ENCODE assay signal across 34 mouse cellular contexts in the genomic region with DNA sequence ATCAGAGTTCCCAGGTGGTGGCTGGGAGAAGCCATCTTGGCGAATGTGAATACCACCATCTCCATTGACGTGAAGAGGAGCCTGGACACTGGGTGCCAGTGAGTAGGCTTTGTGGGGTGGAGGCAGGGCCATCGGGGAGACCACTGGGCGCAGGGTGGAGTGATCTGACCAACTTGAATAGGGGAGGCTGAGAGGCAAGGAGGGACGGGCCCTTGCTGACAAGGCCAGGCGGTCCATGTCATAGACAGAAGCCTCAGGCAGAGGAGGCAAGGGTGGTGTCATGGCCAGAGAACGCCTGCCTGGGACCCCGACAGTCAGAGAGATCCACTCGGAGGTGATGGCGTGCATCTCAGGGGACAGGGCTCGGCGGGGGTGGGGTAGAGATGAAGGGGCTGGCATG.
"Had no signal": no experiment of that assay in that cellular context is flagged by ENCODE, and none has a peak within 500 bp of the region (broad histone marks: within the 10 kb centered on the region; RNA-seq: fewer than 3 reads in every experiment).

No protein-coding gene starts in this region.

- H3K9me3 ChIP-seq: heart, embryonic 10.5 days; heart, embryonic 12.5 days; heart, embryonic 13.5 days; heart, embryonic 15.5 days; hindbrain, embryonic 10.5 days; hindbrain, embryonic 12.5 days; hindbrain, embryonic 13.5 days; hindbrain, embryonic 15.5 days; intestine, embryonic 15.5 days; kidney, embryonic 15.5 days had no signal

- H3K4me3 ChIP-seq: heart, embryonic 10.5 days; heart, embryonic 12.5 days; heart, embryonic 13.5 days; heart, embryonic 15.5 days; hindbrain, embryonic 10.5 days; hindbrain, embryonic 12.5 days; hindbrain, embryonic 13.5 days; hindbrain, embryonic 15.5 days; intestine, embryonic 15.5 days; kidney, embryonic 15.5 days; layer of hippocampus, adult 2 months; left cerebral cortex, adult 2 months had no signal

- ATAC-seq: hindbrain, embryonic 16.5 days; hindbrain, postnatal 0 days; inflammation-experienced regulatory T-cells, adult 6 months; intestine, embryonic 15.5 days; intestine, embryonic 16.5 days; intestine, postnatal 0 days had no signal

- H3K36me3 ChIP-seq: intestine, embryonic 15.5 days had no signal

- H3K27me3 ChIP-seq: heart, embryonic 12.5 days; heart, embryonic 13.5 days; heart, embryonic 15.5 days; hindbrain, embryonic 12.5 days; hindbrain, embryonic 13.5 days; hindbrain, embryonic 15.5 days; intestine, embryonic 15.5 days; kidney, embryonic 15.5 days had no signal

- H3K4me1 ChIP-seq: hindbrain, embryonic 12.5 days; hindbrain, embryonic 13.5 days; hindbrain, embryonic 15.5 days had no signal

- DNase-seq: heart, postnatal 10 days; heart, postnatal 36 days; heart, postnatal 4 days; kidney, adult 11 months; kidney, adult 18-20 months; kidney, adult 2 months; kidney, adult 8-10 months; kidney, adult 9 months; kidney, postnatal 10 days; kidney, postnatal 14 days; kidney, postnatal 25 days; kidney, postnatal 36 days; kidney, postnatal 4 days; layer of hippocampus, adult 9-11 months; layer of hippocampus, postnatal 36 days had no signal

- H3K27ac ChIP-seq: heart, embryonic 10.5 days; heart, embryonic 13.5 days; heart, embryonic 15.5 days; hindbrain, embryonic 10.5 days; hindbrain, embryonic 12.5 days; hindbrain, embryonic 13.5 days; hindbrain, embryonic 14.5 days; hindbrain, embryonic 15.5 days; hindbrain, postnatal 0 days; intestine, embryonic 15.5 days; kidney, embryonic 15.5 days; kidney, postnatal 0 days; layer of hippocampus, adult 2 months; left cerebral cortex, adult 2 months had no signal
